Mouse (Mus musculus) olfactory bulb, adult 2 months (tissue): ENCODE results near the gene Lrrc51.

ENCODE experiments used
- CTCF ChIP-seq: fragments of 200-500 bp; IDR thresholded peaks from 2 replicates; pipeline ENCODE4 v1.5.1; 2012; ENCODE audit warnings: low read depth, mild to moderate bottlenecking, low read length, moderate library complexity; ENCODE audit not compliant: insufficient read depth
- POLR2A ChIP-seq: fragments of 200-500 bp; IDR thresholded peaks from 2 replicates; pipeline ENCODE4 v1.6.1; 2012; ENCODE audit warnings: mild to moderate bottlenecking, low read depth, low read length, moderate library complexity; ENCODE audit not compliant: insufficient read depth

- TF ChIP-seq CTCF (no peak), POLR2A (no peak)
Measured at GRCm38 (mm10) chr7:101886274-101886673, 47.4 kb downstream of the Lrrc51 start.
